Mouse (Mus musculus) T-helper 17 cell (primary cell): Measurements from ENCODE around the gene Clec4b1.
"Not testable (repeated sequence)": the region's sequence is repeated elsewhere in the genome, so short reads cannot be mapped to it uniquely, and the experiment has no call there.

Source experiments
- in situ Hi-C, 2 experiments: fragments of 300-600 bp; cut with MboI, MseI; formaldehyde crosslinking; loops; 1 replicate in 1 of 2; 2 replicates in 1 of 2; pipeline ENCODE4 v1.15.1; 2025; ENCODE audit warnings: high pct_unique_total_duplicates in 2 of 2

The Clec4b1 gene

DNA sequence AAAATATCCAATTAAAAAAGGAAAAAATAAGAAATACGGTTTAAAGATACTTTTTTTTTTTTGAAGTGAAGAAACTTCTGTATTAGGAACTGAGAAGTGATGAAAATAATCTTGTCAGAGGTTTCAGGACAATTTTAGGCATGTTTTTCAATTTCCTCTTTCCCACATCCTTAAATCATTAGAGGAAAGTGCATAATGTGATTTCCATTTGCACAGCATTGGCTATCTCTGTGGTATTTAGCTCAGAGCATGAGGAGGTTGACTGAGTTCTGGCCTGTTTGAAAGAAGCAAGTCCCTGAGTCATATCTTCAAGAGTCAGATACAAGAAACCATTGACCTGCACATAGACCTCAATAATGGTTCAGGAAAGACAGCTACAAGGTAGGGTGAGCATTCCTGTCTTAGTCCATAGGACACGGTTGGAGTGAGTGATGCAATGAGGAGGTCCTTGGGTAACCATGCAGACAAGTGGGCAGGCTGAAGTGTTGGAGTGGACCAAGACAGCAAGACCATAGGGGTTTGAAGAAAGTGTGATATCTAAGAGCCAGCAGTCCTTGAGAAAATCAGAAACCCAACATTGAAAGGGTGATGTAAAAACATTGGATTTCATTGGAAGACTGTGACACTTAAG is at the start of gene Clec4b1:
Gene Clec4b1 (plus strand): TSS at position 221 of the 631 bp plus-strand sequence.
- in situ Hi-C loops = no loop called here

DNA sequence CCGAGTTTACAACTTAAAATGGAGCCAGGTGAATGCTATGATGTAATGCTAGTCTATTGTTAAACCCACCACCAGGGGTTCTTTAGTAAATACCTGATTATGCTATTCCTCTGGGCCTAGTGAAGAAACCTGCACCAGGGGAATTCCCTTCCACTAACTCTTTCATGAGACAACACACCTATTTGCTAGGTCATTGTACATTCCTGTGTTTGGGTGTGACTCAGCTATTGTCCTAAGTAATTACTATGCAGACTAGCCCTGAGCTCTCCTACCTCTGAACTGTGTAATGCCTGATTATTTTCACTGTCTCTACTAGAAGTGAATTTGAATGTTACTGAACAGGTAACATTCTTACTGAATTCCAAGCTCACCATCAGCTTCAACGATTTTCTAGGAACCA is 45.1 kb upstream of the Clec4b1 start:
- in situ Hi-C loops = not testable (repeated sequence)

GRCm38 (mm10) chr6:123005591-123005990 is 44.2 kb upstream of the Clec4b1 start:
- in situ Hi-C loops = no loop called here

DNA sequence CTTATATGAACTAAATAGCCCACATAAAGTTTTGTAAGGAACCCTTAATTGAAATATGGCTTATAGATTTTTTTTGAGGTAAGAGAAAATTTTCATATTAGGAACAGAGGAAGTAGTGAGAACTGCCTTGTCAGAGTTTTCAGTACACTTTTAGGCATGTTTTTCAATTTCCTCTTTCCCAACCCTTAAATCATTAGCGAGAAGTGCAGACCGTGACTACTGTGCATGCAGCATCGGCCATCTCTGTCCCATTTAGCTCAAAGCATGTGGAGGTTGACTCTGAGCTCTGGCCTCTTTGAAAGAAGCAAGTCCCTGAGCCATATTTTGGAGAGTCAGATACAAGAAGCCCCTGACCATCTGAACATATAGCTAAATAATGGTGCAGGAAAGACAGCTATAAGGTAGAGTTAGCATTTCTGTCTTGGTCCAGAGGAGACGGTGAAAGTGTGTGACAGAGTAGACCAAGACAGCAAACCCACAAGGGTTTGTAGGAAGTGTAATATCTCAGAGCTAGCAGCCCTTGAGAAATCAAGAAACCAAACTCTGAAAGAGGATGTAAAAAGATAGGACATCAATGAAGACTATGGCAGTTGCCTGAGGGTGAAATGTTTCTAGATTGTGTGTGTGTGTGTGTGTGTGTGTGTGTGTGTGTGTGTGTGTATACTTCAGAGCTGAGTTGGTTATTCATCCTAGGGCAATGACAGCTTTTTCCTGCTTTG is 45.5 kb downstream of the Clec4b1 start:
- in situ Hi-C loops = no loop called here

DNA sequence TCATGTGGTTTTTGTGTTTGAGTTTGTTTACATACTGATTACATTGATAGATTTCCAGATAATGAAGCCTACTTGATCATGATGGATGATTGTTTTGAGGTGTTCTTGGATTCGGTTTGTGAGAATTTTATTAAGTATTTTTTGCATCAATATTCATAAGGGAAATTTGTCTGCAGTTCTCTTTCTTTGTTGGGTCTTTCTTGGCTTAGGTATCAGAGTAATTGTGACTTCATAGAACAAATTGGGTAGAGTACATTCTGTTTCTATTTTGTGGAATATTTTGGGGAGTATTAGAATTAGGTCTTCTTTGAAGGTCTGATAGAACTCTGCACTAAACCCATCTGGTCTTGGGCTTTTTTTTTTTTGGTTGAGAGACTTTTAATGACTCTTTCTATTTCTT is 56.4 kb downstream of the Clec4b1 start, which contains the start of gene Clec4a2:
Gene Clec4a2 (plus strand): TSS at position 301 of the 400 bp plus-strand sequence.
- in situ Hi-C loops = not testable (repeated sequence)
